Mouse (Mus musculus): ENCODE results near the gene Tmem30c. TPM values are rescaled to one million over a fixed set of nuclear protein-coding genes. Genes with fewer than 3 reads are reported as not detected.
"Not testable (repeated sequence)": the region's sequence is repeated elsewhere in the genome, so short reads cannot be mapped to it uniquely, and the experiment has no call there.

The Tmem30c gene
- polyA plus RNA-seq, 1 experiment from 2014 or later: not detected

GRCm38 (mm10) chr16:57243205-57243857, 49.3 kb downstream of the Tmem30c start:
- no peak overlapping the region for H3K4me3 ChIP-seq (ENCODE audit: low read length)
- H3K4me1 ChIP-seq (ENCODE audit: insufficient read depth, low read length): no peaks in the 10 kb centered on the region
- 46% methylated on average over 10 of the region's 10 CpGs for WGBS
- no peaks in the 10 kb centered on the region for H3K9me3 ChIP-seq (ENCODE audit: low read length)
- H3K27ac ChIP-seq (ENCODE audit: low read length): no peak overlapping the region
- H3K27me3 ChIP-seq (ENCODE audit: insufficient read depth, low read length): no peaks in the 10 kb centered on the region
- H3K9ac ChIP-seq (replicated peaks; ENCODE audit: low read length): 0 out of 2 replicates have a peak overlapping the region, but pooled peaks have one; percentile 24
- H3K4me2 ChIP-seq (replicated peaks; ENCODE audit: low read depth, low read length): no peak overlapping the region
- H3K36me3 ChIP-seq (ENCODE audit: insufficient read depth, low read length): no peaks in the 10 kb centered on the region
- ATAC-seq (ENCODE audit: low FRiP score, low TSS enrichment): peak; percentile 66

- Histone ChIP-seq H3K27me3 (ENCODE audit: insufficient read depth, low read length) (no peaks in the 10 kb centered on the region), H3K9me3 (ENCODE audit: low read length) (no peaks in the 10 kb centered on the region), H3K9ac (replicated peaks; ENCODE audit: low read length) (0 out of 2 replicates have a peak overlapping the region, but pooled peaks have one; percentile 24), H3K36me3 (ENCODE audit: insufficient read depth, low read length) (no peaks in the 10 kb centered on the region), H3K4me1 (ENCODE audit: insufficient read depth, low read length) (no peaks in the 10 kb centered on the region), H3K4me2 (replicated peaks; ENCODE audit: low read depth, low read length) (no peak overlapping the region), H3K27ac (ENCODE audit: low read length) (no peak overlapping the region), H3K4me3 (ENCODE audit: low read length) (no peak overlapping the region)
- ATAC-seq (ENCODE audit: low FRiP score, low TSS enrichment): no peak
- WGBS: 89% methylated on average over 5 of the region's 5 CpGs
Observed at GRCm38 (mm10) chr16:57242857-57243204, 49.8 kb downstream of the Tmem30c start.

DNA sequence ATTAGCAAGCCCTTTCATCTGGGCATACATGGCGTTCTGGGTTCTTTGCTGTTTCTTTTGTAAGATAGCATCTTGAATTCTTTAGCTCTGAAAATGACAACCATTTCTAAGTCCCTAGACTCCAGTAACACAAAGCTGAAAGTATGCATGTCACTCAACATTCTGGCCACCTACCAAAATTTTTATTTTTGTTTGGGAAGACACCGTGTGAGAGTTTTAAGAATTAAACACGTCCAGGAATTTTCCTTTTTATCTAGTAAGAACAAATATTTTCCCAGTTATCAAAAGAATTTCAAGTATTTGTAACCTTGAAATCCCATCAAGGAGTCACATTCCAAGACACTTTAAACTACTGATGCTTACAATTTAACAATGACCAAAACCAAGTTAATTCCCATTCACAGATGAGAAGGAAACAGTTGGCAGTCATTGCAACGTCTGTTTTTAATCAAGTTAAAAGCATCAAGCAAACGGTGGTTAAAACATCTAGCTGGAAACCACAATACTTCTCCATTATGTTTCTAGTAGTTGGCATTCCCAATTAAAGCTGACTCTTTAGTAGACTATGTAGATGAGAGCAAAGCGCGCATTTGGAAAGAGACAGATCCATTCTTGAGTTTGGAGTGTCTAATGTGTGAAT, 56.7 kb downstream of the Tmem30c start:
- no peak overlapping the region for H3K9ac ChIP-seq (replicated peaks; ENCODE audit: low read length)
- no peaks in the 10 kb centered on the region for H3K36me3 ChIP-seq (ENCODE audit: insufficient read depth, low read length)
- H3K9me3 ChIP-seq (ENCODE audit: low read length): no peaks in the 10 kb centered on the region
- no peak overlapping the region for H3K4me2 ChIP-seq (replicated peaks; ENCODE audit: low read depth, low read length)
- ATAC-seq (ENCODE audit: low FRiP score, low TSS enrichment): no peak
- 64% methylated on average over 7 of the region's 7 CpGs for WGBS
- no peak overlapping the region for H3K4me3 ChIP-seq (ENCODE audit: low read length)
- no peaks in the 10 kb centered on the region for H3K27me3 ChIP-seq (ENCODE audit: insufficient read depth, low read length)
- H3K27ac ChIP-seq (ENCODE audit: low read length): no peak overlapping the region
- no peaks in the 10 kb centered on the region for H3K4me1 ChIP-seq (ENCODE audit: insufficient read depth, low read length)

DNA sequence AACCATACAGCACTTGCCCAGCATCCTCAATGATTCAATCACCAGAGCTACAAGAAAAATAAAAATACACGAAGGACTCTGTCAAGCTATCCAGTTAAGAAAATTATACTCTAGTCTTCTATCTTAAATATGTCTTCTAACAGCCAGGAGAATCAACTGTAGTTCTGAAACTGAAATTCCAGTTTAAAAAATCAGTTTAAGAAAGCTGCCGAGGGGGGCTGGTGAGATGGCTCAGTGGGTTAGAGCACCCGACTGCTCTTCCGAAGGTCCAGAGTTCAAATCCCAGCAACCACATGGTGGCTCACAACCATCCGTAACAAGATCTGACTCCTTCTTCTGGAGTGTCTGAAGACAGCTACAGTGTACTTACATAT, 60.7 kb downstream of the Tmem30c start:
- H3K9me3 ChIP-seq (ENCODE audit: low read length); H3K36me3 ChIP-seq (ENCODE audit: insufficient read depth, low read length); H3K9ac ChIP-seq (replicated peaks; ENCODE audit: low read length); H3K4me1 ChIP-seq (ENCODE audit: insufficient read depth, low read length); H3K27ac ChIP-seq (ENCODE audit: low read length); ATAC-seq (ENCODE audit: low FRiP score, low TSS enrichment); H3K27me3 ChIP-seq (ENCODE audit: insufficient read depth, low read length): not testable (repeated sequence)
- Histone ChIP-seq H3K4me3 (ENCODE audit: low read length) (peak overlapping the region; percentile 89), H3K4me2 (replicated peaks; ENCODE audit: low read depth, low read length) (peak overlapping the region; percentile 63)
- WGBS: 66% methylated on average over 4 of the region's 5 CpGs

GRCm38 (mm10) chr16:57231089-57231936, 61.4 kb downstream of the Tmem30c start, which contains the start of gene Tbc1d23:
TSS of gene Tbc1d23 (minus strand) at chr16:57231504.
- Histone ChIP-seq H3K4me3 (ENCODE audit: low read length) (peak within 1 kb of the TSS; percentile 89), H3K27ac (ENCODE audit: low read length) (peak within 1 kb of the TSS; percentile 69), H3K9me3 (ENCODE audit: low read length) (no peaks in the 10 kb centered on the region), H3K4me2 (replicated peaks; ENCODE audit: low read depth, low read length) (peak within 1 kb of the TSS; percentile 63), H3K27me3 (ENCODE audit: insufficient read depth, low read length) (no peaks in the 10 kb centered on the region), H3K4me1 (ENCODE audit: insufficient read depth, low read length) (peaks cover 9% of the 10 kb centered on the region), H3K36me3 (ENCODE audit: insufficient read depth, low read length) (no peaks in the 10 kb centered on the region), H3K9ac (replicated peaks; ENCODE audit: low read length) (peak within 1 kb of the TSS; percentile 82)
- WGBS: under 1% methylated on average over 42 of the region's 42 CpGs
- ATAC-seq (ENCODE audit: low FRiP score, low TSS enrichment): peak; percentile 99

DNA sequence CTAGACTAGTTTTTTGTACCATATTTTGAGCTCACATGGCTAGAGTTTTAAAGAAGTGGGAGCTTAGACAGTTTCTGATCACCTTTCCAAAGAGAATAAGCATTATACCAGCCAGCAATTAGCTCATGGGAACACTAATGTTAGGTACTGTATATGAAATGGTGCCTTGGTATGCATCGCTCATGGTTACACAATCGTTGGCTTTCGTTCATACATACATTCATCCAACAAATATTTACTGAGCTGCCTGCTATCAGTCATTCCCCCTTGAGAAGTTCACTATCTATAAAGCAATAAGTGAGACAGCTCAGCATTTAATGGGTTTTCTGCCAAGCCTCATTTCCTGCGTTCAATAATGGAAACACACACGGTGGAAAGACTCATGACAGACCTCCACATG, 66.2 kb downstream of the Tmem30c start:
- no peak overlapping the region for H3K9ac ChIP-seq (replicated peaks; ENCODE audit: low read length)
- no peak overlapping the region for H3K27ac ChIP-seq (ENCODE audit: low read length)
- no peak for ATAC-seq (ENCODE audit: low FRiP score, low TSS enrichment)
- peaks cover 9% of the 10 kb centered on the region for H3K4me1 ChIP-seq (ENCODE audit: insufficient read depth, low read length)
- no peak overlapping the region for H3K4me3 ChIP-seq (ENCODE audit: low read length)
- H3K9me3 ChIP-seq (ENCODE audit: low read length): no peaks in the 10 kb centered on the region
- H3K4me2 ChIP-seq (replicated peaks; ENCODE audit: low read depth, low read length): no peak overlapping the region
- no peaks in the 10 kb centered on the region for H3K36me3 ChIP-seq (ENCODE audit: insufficient read depth, low read length)
- H3K27me3 ChIP-seq (ENCODE audit: insufficient read depth, low read length): no peaks in the 10 kb centered on the region
- WGBS: 85% methylated on average over 5 of the region's 5 CpGs

DNA sequence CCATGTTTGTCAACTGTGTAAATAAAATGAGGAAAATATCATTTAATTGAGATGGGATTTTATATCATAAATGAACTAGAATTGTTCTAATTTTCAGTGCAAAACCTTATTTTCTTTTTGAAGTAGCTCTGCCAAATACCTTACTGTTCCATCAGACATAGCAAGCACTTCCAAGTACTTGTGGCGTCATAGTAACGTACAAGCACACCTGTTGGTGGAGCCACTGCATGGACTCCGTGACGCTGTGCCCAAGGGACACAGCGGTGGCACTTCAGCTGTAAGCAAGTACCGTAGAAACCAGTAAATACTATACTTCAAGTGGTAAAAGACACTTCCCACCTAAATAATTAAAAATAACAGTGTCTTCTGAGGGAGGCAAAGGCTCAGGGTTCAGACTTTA, 72.3 kb downstream of the Tmem30c start:
- Histone ChIP-seq H3K27me3 (ENCODE audit: insufficient read depth, low read length) (no peaks in the 10 kb centered on the region), H3K36me3 (ENCODE audit: insufficient read depth, low read length) (0 out of 2 replicates have a peak, but pooled peaks cover 7% of the 10 kb centered on the region), H3K27ac (ENCODE audit: low read length) (no peak overlapping the region), H3K4me1 (ENCODE audit: insufficient read depth, low read length) (no peaks in the 10 kb centered on the region), H3K4me2 (replicated peaks; ENCODE audit: low read depth, low read length) (no peak overlapping the region), H3K9me3 (ENCODE audit: low read length) (no peaks in the 10 kb centered on the region), H3K9ac (replicated peaks; ENCODE audit: low read length) (no peak overlapping the region), H3K4me3 (ENCODE audit: low read length) (no peak overlapping the region)
- WGBS: 98% methylated on average over 6 of the region's 6 CpGs
- ATAC-seq (ENCODE audit: low FRiP score, low TSS enrichment): no peak

Other genes with a start within 250 kb of the Tmem30c start
- gene Tmem45a2, start 221.5 kb downstream of the Tmem30c start, polyA plus RNA-seq (2015; fragmentation: Nextera tagmentation; extraction: Ambion mirVana): 0.09 and 0.13 TPM in 2 replicates
- gene Tomm70a, start 171.2 kb downstream of the Tmem30c start, polyA plus RNA-seq (2015; fragmentation: Nextera tagmentation; extraction: Ambion mirVana): 39.2 and 44.4 TPM in 2 replicates
- gene Nit2, start 125.5 kb downstream of the Tmem30c start, polyA plus RNA-seq (2015; fragmentation: Nextera tagmentation; extraction: Ambion mirVana): 110 and 115 TPM in 2 replicates
- gene Tbc1d23, start 61.4 kb downstream of the Tmem30c start, polyA plus RNA-seq (2015; fragmentation: Nextera tagmentation; extraction: Ambion mirVana): 25.4 and 26.9 TPM in 2 replicates
- 27.7 and 28.1 TPM in 2 replicates for gene Filip1l, start 60.2 kb upstream of the Tmem30c start, polyA plus RNA-seq (2015; fragmentation: Nextera tagmentation; extraction: Ambion mirVana)